In genomic region chr5:16237972-16238371, GRCm38 (mm10) we compare ENCODE assay signal across 8 mouse cellular contexts.
DNase-seq lines count a peak whose midpoint lies in the region; ATAC-seq and TF ChIP-seq lines count a peak whose summit lies in the region.

No protein-coding gene starts in this region.

- no peak overlapping the region for H3K4me2 ChIP-seq in forebrain, postnatal 0 days (ENCODE audit: low read depth)
- H3K4me2 ChIP-seq in hindbrain, embryonic 15.5 days, result no peak overlapping the region
- H3K4me2 ChIP-seq in midbrain, embryonic 12.5 days (replicated peaks), result no peak overlapping the region

- H3K27ac ChIP-seq in forebrain, postnatal 0 days (ENCODE audit: low read depth, low read length), result 0 out of 2 replicates have a peak overlapping the region, but pooled peaks have one; percentile 16
- H3K27ac ChIP-seq in hindbrain, embryonic 15.5 days (replicated peaks), result 0 out of 2 replicates have a peak overlapping the region, but pooled peaks have one; percentile 2
- H3K27ac ChIP-seq in midbrain, embryonic 12.5 days (replicated peaks), result peak overlapping the region; percentile 10; the same call in 1 of the 2 replicates

- H3K9ac ChIP-seq in forebrain, postnatal 0 days, result no peak overlapping the region
- H3K9ac ChIP-seq in hindbrain, embryonic 15.5 days, result no peak overlapping the region
- H3K9ac ChIP-seq in midbrain, embryonic 12.5 days (replicated peaks), result no peak overlapping the region

- WGBS in forebrain, postnatal 0 days, result 18% methylated on average over 5 of the region's 5 CpGs
- WGBS in hindbrain, embryonic 15.5 days, result 20% methylated on average over 5 of the region's 5 CpGs
- 21% methylated on average over 5 of the region's 5 CpGs for WGBS in midbrain, embryonic 12.5 days

- no peak for TF ChIP-seq CTCF in forebrain, postnatal 0 days (IDR thresholded peaks at IDR 0.05; ENCODE audit: low read depth)

- no peak overlapping the region for H3K4me3 ChIP-seq in forebrain, postnatal 0 days (ENCODE audit: low read depth, low read length)
- no peak overlapping the region for H3K4me3 ChIP-seq in hindbrain, embryonic 15.5 days
- no peak overlapping the region for H3K4me3 ChIP-seq in midbrain, embryonic 12.5 days

- H3K4me1 ChIP-seq in forebrain, postnatal 0 days (ENCODE audit: insufficient read depth), result peaks cover 13% of the 10 kb centered on the region; the same call in 1 of the 2 replicates
- H3K4me1 ChIP-seq in hindbrain, embryonic 15.5 days (replicated peaks), result peaks cover 21% of the 10 kb centered on the region
- H3K4me1 ChIP-seq in midbrain, embryonic 12.5 days, result peaks cover 26% of the 10 kb centered on the region

- H3K36me3 ChIP-seq in forebrain, postnatal 0 days (ENCODE audit: insufficient read depth), result no peaks in the 10 kb centered on the region
- no peaks in the 10 kb centered on the region for H3K36me3 ChIP-seq in hindbrain, embryonic 15.5 days
- no peaks in the 10 kb centered on the region for H3K36me3 ChIP-seq in midbrain, embryonic 12.5 days

- intact Hi-C loops in left cerebral cortex, postnatal 4 days (cut with DNase I), result loop anchor here (10.0 kb wide), 1 partner anchor 303 kb away; the partner anchor contains the start of gene Cacna2d1
- intact Hi-C loops in left cerebral cortex, postnatal 25 days (cut with DNase I), result no loop called here

- ATAC-seq in forebrain, postnatal 0 days, result no peak
- peak; percentile 71 for ATAC-seq in hindbrain, embryonic 15.5 days (ENCODE audit: low FRiP score, low read depth)
- ATAC-seq in midbrain, embryonic 12.5 days (ENCODE audit: low FRiP score, low read depth), result peak; percentile 91

- H3K9me3 ChIP-seq in forebrain, postnatal 0 days (ENCODE audit: low read length), result no peaks in the 10 kb centered on the region
- H3K9me3 ChIP-seq in hindbrain, embryonic 15.5 days, result no peaks in the 10 kb centered on the region
- H3K9me3 ChIP-seq in midbrain, embryonic 12.5 days, result no peaks in the 10 kb centered on the region

- DNase-seq in left cerebral cortex, postnatal 4 days, result peak; percentile 92
- no peak for DNase-seq in left cerebral cortex, postnatal 25 days (ENCODE audit: low spot score in 2 of 2)
- DNase-seq in forebrain, postnatal 0 days, result no peak
- DNase-seq in thymus, postnatal 25 days, result no peak
- no peak for DNase-seq in spleen, adult 12 weeks (ENCODE audit: low spot score)
- DNase-seq in left cerebral cortex, adult 11 months (ENCODE audit: low spot score), result no peak

- no peaks in the 10 kb centered on the region for H3K27me3 ChIP-seq in forebrain, postnatal 0 days (ENCODE audit: insufficient read depth, low read length)
- no peaks in the 10 kb centered on the region for H3K27me3 ChIP-seq in hindbrain, embryonic 15.5 days
- H3K27me3 ChIP-seq in midbrain, embryonic 12.5 days, result no peaks in the 10 kb centered on the region
